Mouse (Mus musculus): ENCODE data around the gene Dnajc30.
"Not testable (repeated sequence)": the region's sequence is repeated elsewhere in the genome, so short reads cannot be mapped to it uniquely, and the experiment has no call there.

Gene Dnajc30

GRCm38 (mm10) chr5:135063629-135064381 is at the start of gene Dnajc30:
Dnajc30 (plus strand) TSS chr5:135064202.
- DNase-seq: peak; percentile 98

DNA sequence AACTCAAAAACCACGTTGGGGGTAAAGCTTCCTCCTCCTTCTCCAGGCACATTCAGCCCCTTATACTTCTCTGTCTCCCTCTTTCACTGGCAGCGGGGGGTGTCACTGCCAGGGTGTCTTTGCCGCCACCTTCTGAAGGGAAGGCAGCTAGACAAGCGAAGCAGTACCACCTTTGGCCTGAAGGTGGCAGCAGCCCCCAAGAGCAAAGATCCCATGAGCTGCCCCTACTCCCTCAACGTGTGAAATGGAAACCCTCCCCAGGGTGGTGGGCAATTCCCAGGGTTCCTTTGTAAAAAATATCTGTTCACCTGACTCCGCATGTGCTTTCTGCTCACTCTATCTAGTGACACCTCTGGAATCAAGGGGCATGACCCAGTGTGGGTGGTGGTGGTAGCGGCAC is 48.5 kb upstream of the Dnajc30 start:
- DNase-seq: peak; percentile 92

GRCm38 (mm10) chr5:135016224-135016759 is 47.7 kb upstream of the Dnajc30 start:
- no peak for DNase-seq

DNA sequence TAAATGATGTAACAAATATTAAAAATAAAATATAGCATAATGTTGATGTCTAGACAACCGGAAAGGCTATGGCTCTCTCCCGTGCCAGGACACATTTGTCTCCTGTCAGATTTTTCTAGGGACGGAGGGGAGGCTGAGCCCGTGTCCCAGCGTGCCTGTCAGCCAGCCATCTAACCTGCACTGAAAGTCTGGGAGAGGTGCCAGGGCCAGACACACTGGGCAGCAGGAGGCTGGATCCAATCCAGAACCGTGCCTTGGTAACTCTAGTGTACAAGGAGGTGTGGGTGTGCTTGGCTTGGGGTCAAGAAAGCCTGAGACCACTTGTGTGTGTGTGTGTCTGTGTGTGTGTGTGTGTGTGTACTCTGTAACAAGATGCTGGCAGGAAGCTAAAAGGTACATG is 42.2 kb upstream of the Dnajc30 start:
- DNase-seq: peak; percentile 89

GRCm38 (mm10) chr5:135023344-135024173 is 40.4 kb upstream of the Dnajc30 start, which contains the start of gene Stx1a:
Stx1a (plus strand) TSS chr5:135023482.
- peak; percentile 76 for DNase-seq

- DNase-seq: no peak
These were observed 39.3 kb upstream of the Dnajc30 start for GRCm38 (mm10) chr5:135024665-135025224.

DNA sequence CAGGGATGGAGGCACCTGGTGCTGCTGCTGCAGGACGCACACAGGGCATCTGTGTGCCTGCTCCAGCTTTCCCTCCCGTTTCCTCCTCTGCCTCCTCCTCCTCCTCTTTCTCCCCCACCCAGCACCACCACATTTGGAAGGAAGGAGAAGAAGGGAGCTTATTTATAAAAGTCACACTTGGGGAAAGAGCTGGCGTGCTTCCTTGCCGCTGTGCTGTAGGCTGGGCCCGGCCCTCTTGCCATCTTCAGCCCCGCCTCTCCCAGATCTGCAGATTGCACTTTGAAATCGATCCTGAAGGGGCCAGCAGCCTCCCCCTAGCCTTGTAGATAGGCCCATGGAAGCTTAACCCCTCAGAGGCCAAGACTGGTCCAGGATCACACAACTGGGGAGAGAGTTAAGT is 38.1 kb upstream of the Dnajc30 start:
- DNase-seq: no peak

GRCm38 (mm10) chr5:135029007-135029854 is 34.8 kb upstream of the Dnajc30 start:
- DNase-seq: no peak

GRCm38 (mm10) chr5:135032581-135032980 is 31.4 kb upstream of the Dnajc30 start:
- no peak for DNase-seq

GRCm38 (mm10) chr5:135034593-135034992 is 29.4 kb upstream of the Dnajc30 start:
- no peak for DNase-seq

DNA sequence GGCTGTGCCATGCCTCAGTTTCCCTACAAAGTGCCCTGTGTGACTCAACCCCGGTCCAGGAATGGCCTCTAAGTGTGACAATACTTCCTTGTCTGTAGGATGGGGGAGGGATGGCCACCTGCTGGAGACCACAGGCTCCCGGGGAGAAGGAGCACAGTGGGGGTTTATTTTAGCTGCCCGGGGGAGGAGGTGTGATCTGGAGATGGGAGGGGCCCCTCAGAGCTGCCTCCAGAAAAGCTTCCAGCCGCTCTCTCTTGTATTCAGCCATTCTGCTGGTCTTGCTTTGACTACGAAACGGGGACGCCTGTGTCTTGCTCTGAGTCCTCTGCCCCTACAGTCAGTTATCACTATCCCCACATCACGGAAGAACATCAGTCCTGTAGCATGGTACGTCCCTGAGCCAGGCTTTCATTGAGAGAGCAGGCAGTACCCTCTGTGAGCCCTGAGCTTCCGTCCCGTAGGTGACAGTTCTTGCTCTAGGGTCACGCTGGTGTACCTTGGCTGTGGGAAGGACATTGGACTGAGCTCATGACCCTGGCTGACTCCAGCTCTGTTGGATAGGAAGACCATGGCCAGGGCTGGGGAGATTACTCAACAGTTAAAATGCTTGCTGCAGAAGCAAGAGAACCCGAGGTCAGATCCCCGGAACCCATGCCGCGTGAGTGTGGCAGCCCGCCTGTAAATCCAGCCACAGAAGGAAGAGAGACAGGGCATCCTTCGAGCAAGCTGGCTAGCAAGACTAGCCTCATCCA is 28.2 kb upstream of the Dnajc30 start:
- peak; percentile 63 for DNase-seq

GRCm38 (mm10) chr5:135037946-135038345 is 26.1 kb upstream of the Dnajc30 start:
- DNase-seq: no peak

DNA sequence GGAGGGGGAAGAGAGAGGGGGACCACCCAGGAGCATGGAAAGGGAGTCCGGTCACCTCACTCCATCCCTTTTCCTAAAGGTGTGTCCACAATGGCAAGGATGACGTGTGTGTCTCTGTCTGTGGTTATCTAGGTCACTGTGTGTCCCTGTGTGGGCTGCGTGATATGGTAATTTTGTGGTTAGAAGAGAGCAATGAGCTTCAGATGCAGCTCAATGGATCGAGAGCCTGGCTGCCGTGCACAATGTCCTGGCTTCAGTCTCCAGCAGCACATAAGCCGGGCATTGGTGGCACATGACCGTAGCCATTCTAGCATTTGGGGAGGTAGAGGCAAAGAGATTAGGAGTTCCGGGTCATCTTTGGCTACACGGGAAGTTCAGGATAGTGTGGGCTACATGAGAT is 24.5 kb upstream of the Dnajc30 start:
- DNase-seq: no peak

DNA sequence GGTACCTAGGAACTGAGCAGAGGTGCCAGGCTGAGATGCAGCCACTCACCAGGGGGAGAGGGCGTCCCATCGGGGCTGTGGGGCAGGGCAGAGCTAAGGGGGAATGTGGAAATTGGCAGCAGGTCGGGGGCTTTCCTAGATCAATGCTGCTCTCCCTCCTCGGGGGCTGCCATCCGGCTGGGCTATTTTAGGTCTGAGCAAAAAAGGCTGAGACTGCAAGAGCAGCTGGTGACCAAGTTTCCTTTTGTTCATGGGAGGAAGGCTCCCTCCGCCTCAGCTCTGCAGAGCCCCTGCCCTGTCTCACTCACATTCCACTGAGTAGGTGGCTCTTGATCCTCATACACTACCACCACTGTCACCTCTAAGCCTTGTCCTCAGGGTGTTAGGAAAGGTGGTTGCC is 23.9 kb upstream of the Dnajc30 start:
- no peak for DNase-seq

GRCm38 (mm10) chr5:135040777-135041176 is 23.2 kb upstream of the Dnajc30 start:
- DNase-seq: no peak

DNA sequence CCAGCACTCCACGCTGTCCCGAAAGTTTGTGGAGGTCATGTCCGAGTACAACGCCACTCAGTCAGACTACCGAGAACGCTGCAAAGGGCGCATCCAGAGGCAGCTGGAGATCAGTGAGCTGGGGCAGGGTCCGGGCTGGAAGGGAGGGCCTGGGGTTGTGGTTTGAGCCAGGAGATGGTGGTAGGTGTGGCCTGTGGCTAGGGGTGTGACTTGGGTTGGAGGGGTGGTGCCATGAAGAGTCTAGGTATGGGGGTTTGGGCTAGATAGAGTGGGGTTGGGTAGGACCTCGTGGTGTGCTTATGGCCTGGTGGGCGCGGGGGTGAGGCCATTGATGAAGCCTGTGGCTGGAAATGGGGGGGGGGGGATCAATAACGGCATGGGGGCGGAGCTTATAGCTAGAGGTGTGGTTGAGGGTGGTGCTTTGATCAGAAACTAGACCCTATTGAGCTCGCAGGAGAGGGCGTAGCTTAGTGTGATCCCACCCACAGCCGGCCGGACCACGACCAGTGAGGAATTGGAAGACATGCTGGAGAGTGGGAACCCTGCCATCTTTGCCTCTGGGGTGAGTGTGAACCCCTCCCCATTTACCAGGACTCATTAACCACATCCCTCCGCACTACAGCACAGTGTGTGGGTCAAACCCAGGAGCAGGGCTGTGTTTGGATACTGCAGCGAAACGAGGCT is 21.8 kb upstream of the Dnajc30 start:
- DNase-seq: no peak

GRCm38 (mm10) chr5:135044575-135044974 is 19.4 kb upstream of the Dnajc30 start:
- no peak for DNase-seq

GRCm38 (mm10) chr5:135048539-135048938 is 15.5 kb upstream of the Dnajc30 start:
- DNase-seq: no peak

DNA sequence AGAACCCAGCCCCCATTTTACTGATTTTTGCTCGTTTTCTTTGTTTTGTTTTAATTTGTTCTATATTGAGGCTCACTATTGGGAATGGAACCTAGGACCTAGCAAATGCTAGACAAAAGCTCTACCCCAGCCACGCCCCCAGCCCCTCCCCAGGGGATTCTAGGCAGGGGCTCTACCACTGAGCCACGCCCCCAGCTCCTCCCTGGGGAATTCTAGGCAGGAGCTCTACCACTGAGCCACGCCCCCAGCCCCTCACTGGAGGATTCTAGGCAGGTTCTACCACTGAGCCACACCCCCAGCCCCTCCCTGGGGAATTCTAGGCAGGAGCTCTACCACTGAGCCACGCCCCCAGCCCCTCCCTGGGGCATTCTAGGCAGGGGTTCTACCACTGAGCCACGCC is 14.7 kb upstream of the Dnajc30 start:
- not testable (repeated sequence) for DNase-seq

- no peak for DNase-seq
These were observed 10.6 kb upstream of the Dnajc30 start for GRCm38 (mm10) chr5:135053356-135053755.

DNA sequence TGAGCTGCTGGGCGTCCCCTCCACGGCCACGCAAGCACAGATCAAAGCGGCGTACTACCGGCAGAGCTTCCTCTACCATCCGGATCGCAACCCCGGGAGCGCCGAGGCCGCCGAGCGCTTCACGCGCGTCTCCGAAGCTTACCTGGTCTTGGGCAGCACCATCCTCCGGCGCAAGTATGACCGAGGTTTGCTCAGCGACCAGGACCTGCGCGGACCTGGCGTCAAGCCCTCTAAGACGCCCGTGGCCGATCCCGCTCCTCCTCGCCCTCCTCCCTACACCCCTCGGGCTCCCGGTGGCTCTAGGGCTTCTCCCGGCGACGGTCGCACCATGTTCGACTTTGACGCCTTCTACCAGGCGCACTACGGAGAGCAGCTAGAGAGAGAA is 372 bp downstream of the Dnajc30 start:
- DNase-seq: no peak
